Mouse (Mus musculus): ENCODE measurements around the gene Mcm9. TPM values are rescaled to one million over a fixed set of nuclear protein-coding genes. Genes with fewer than 3 reads are reported as not detected.
A peak's percentile ranks its signal among the peaks of the same experiment; 100 is the strongest.

Gene Mcm9
- polyA plus RNA-seq, 2 experiments from 2014 or later, result 5.0 to 5.3 TPM

DNA sequence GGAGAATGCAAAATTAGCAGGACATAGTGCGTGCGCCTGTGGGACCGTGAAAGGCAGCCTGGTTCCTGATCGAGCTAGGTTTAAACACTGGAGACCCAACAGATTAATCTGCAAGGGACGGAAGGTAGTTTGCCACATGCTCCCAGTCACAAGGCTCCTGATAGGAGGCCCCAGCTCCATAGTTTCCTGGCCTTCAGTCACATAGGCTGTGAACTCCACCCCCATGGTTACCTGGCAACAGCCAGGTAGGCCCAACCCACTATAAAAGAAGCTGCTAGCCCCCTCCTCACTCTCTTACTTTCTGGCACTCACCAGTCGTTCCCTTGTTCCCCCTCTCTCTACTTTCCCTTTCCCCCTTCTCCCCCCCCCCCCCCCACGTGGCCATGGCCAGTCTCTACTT, 50.1 kb downstream of the Mcm9 start:
- ATAC-seq, result no peak

DNA sequence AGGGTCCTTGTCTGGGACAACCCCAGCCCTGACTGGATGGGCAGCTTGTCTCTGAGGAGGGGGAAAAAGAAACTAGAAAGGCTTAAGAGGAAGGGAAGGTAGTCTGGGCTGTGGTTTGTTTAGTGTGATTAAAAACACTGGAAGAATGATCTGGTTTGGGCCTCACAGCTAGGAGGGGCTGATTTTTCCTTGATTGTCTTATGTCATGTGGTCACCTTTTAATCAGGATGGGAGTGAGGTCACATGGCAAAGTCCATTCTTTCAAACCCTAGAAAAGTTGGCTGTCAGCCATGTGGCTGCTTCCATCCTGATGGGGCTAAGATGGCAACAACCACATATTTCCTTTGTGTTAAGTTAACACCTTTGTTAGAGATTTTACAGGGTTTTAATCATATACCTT, 61.7 kb downstream of the Mcm9 start:
- no peak for ATAC-seq

DNA sequence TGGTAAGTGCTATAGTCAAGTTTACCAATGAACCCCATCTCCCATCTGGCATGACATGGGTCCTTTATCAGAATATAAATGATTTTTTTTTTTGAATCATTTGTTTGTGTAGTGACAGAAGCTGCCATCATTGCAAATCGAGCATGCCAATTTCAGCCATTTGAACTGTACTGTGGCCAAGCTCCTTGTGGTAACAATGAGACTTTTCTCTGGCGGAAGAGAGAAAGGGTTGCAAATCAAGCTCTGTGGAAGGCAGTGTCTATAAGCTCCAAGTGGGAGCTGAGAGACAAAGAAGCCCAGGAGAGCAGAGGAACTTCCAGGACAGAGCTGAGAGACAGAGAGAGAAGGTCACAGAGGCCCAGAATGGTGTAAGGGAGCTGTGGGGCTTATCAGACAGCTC, 64.7 kb downstream of the Mcm9 start:
- ATAC-seq, result no peak

DNA sequence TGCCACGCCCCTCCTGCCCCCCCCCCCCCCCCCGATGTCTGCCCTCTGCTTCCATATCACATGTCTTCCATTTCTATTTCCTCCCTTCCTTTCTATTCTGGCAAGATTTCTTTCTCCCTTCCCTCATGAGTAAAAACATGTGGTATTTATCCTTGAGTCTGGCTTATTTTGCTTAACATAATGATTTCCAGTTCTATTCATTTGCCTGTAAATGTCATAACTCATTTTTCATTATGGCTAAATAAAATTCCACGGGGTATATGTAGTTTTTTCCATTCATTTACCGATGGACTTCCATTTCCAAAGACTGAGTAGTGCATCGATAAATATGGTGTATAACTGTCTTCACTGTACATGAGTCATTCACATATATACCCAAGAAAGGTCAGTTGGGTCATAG, 68.2 kb downstream of the Mcm9 start:
- ATAC-seq, result no peak

DNA sequence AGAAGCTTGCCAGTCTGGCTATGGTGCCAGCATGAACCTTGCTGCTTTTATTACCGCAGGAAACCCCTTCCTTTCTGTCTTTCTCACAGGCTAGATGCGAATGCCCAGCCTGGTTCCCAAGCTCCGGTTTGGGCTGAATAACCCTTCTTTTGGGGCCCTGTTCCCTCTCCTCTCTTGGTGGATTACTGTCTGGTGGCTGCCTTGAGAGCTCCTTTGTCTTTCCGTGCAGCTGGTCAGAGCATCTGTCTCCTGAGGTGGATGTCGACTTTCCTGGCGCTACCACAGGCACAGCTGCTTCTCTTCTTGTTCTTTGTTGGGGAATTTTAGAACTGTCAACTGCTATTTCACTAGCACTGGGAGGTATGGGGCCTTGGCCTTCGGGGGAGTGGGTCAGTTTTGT, 92.6 kb downstream of the Mcm9 start:
- ATAC-seq, result no peak

DNA sequence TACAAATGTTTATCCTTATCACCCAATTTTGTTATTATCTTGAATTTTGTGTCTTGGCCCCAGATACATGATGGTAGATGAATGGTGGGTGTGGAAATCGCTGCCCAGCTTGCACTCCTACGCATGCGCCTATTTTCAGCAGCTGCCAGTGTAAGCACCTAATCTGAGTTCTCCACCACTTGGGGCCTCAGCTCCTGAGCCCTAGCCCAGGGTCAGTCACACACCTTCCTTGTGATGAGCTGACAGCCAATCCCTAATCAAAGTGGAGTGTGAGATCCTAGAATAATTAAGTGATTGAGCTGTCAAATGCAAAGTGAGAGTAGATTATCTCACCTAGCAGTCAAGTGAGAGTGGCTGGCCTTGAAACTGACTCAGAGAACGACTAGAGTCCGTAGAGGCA, 97.9 kb downstream of the Mcm9 start:
- ATAC-seq, result no peak

DNA sequence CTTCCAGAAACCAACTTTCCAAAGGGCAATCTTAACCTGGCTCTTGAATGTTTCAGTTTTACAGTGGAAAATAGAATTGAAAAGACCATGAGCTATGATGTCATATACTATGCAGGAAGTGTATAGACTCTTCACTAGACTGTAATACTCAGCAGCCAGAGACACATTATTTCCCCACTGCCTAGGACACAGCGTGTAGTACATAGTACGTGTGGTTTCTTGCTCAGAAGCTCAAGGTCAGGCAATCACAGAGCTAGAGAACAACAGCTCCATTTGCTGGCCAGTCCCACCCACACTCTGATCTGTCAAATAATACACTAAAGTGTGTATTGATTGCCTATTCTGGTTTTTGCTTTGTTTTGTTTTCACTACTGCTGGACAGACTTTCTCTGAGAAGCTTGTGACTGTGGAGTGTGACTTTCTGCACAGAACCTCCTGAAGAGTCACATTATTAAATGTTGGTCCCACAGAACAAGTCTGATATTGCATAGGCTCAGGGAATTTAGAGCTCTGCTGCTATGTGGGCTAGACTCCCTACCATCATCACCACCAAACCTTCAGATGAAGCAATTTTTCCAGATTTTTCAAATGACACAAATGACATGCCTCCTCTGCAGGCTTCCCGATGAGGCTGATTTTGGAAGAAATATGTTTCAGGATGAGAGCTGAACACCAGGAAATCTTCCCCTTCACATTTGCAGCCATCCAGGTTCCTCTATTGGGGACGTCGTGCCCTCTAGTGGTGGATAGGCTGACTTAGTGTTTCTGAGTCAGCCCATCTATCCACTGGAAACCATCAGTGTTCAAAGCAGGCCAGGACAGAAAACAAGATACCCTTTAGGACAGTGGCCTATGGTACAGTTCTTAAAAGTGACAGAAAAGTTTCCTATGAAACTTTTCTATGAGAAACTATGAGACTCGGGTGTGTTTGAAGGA, 102.1 kb downstream of the Mcm9 start:
- ATAC-seq, result peak; percentile 48

DNA sequence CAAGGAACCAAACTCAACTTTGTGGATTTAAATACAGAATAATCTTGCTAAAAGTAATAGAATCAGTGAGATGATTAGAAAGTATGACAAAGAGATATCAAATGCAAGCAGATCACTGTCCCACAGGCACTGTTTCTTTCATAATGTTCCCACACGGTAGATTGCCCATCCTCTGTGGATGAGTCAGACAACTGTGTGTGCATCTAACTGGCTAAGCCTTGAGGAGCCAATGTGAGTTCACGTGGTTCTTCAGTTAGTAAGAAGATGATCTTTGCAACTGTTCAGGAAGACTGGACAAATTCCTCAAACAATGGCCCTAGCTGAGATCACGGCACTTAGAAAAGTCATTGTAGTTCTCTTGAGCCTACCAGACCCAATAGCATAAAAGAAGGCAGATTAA, 102.9 kb downstream of the Mcm9 start:
- no peak for ATAC-seq

DNA sequence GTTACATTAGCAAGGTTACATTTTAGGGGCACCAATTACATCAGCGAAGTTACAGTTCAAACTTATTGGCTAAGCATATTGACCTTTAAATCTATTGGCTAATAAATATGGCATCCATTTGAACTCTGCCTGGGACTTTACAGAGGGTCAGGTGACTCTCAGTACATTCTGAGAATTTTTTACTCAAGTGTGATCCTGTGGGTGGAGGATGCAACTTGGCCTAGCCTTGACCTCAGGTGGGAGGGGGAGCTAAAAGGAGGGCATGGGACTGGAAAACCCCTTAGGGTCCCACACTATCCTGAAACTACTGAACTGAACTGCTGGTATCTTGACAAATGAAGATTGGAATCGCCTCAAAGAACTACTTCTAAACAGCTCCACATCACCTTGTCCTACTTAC, 103.9 kb downstream of the Mcm9 start:
- ATAC-seq, result peak; percentile 48

DNA sequence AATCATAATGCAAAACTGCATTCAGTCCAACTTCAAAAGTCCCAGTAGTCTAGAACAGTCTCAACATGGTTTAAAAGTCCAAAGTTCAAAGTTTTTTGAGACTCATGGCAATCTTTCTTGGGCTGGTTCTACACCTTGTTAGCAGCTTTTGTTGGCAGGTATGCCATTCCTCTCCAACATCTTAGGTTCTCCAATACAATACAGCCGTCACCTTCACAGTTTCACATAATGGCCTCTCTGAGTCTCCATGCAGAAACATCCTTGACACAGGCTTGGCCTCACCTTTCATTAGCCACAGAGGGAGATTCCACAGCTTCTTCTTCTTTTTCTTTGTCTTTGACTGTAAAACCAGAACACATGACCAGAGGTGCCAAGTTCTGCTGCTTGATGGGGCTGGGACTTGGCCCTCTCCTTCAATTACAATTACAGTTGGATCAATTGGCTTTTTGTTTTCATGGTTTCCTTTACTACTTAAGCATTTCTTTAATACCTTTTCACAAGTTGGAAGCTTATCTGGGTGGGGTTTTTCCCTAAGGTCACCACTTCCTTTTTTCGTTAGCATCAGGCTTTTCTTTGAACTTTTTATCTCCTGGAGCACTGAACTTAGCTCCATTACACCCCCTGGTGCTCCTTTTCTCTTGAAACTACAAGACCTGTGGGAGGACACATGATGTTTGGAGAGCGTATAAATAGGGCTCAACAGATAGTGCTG, 104.8 kb downstream of the Mcm9 start:
- ATAC-seq, result peak; percentile 69

DNA sequence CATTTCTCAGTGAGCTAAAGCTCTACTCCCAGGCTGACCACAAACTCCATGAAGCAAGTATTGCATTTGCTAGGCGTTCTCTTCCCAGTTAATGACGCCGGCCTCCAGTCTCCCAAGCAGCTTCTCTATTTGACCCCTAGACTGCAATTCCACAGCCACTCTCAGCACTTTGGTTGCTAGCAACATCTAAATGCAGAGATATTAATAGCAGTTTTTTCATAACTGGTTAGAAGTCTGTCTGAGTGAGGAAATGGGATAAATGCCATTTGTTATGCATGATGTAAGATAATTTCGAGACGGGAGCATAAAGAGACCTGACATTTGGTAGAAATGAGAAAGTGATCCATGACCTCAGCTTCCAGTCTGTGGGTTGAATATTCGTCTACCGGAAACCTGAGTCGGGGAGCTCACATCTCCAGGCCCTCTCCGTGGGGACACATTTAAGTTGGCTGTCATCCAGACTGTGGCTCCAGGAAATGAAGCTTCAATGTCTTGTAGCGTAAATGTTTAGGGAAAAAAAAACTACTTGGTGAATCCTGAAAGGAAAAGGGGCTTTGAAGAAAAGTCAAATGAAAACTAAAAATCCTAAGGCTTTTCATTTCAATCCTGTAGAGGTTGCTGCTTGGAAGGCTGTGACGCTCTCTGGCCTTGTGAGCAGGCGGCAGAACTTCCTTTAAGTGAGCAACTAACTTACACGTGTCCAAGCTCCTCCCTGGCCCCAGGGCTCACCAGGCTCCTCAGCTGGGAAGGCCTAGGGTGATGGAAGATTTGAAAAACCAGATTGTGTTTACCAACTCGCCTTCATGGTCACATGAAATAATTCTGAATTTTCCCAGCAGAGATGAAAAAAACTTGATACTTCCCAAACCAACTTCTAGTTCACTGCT, 110.9 kb downstream of the Mcm9 start:
- no peak for ATAC-seq

DNA sequence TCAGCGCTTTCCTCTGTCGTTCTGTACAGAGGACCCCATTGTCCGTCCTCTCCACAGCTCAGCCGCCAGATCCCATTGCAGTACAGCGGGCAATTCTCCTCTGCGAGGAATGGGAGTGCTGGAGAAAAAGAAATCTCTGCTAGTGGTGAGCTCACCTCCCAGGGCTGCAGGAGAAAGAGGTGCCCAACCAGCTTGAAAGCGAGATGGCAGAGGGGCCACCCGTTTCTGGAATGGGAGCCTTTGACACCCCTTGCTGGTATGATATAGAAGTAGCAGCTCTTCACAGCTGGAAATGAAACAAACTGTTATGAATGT, 111.7 kb downstream of the Mcm9 start:
- ATAC-seq, result no peak

DNA sequence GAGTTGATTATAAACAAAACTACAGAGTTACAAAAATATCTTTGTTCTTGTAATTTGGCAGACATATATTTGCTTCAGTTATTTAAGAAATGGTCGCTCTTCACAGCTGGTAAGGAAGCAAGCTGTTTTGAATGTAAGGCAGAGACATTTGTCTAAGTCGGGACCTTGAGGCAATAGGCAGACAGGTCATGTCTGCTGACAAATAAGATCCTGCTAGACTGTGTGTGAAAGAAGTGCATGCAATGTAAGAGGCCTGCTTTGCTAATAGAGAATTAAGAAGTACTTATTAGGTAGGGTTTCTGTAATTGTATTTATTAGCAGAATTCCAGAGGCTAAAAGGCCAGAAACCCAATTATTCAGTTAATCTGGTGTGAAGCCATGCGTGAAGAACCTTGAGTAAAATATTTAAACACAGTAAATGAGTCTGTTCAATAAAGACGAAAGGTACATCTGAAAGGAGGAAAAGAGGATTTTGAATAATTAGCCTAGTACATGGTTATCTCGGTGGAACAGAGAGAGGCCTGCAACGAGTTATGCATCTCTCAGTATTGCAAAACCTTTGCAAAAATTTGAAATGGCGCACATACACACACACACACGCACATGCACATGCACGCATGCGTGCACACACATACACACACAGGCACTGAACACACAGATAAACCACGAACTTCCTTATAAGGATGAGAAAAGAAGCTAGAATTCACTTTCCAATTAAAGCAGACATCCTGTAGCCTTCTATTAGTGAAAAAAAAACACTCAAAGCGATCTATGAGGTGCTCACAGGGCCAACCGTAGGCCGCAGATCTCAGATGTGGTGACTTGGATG, 112.3 kb downstream of the Mcm9 start:
- peak; percentile 68 for ATAC-seq

DNA sequence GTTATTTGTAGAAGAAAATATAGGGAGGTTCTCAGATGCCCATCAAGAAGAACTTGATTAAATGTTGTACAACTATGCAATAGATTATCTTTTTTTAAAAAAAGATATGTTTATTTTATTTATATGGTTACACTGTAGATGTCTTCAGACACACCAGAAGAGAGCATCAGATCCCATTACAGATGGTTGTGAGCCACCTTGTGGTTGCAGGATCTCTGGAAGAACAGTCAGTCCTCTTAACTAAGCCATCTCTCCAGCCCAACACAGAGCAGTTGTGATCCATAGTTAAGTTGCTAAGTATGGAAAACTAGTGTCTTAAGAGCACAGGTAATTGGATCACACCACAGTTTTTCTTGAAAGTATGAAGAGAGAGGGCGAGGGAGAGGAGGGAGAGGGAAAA, 117.7 kb downstream of the Mcm9 start:
- ATAC-seq, result no peak

DNA sequence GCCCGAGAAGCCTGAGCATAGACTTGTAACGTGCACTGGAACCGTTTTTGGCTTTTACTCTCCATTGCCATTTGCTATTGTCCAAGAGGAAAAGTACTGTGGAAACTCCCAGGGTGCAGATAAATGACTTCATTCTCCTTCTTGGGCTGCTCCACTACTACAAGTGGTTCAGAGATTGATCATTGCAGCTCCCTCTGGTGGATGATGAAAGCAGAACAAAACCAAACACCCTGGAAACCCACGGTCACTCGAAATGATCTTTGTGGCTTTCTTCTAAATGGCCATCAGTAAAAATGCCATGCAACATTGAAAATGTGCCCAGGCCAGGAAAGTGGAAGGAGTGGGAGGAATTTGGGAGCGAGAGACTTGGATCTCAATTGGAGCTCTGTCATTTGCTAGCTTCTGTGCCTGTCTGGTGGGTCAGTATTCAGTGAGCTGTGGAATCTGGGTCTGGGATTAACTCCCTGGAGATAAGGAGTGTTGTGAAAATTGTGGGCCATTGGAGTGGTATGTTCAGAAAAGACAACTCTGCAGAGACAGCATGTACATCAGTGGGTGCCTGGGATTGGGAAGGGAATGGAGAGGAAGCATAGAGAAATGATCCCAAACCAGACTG, 121.0 kb downstream of the Mcm9 start:
- peak; percentile 89 for ATAC-seq

DNA sequence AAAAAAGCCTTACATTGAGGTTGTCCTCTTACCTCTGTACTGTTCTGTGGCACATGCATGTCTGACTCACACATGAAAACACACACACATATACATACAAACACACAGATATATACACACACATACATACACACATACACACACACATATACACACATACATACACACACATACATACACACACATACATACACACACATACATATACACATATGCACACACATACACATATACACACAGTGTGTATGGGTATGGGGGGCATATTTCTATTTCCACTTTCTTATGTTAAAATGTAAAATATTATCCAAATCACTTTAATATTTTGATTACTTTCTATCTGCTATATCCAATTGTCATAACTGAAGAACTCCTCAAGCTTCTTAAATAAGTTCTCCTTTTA, 121.6 kb downstream of the Mcm9 start:
- no peak for ATAC-seq

DNA sequence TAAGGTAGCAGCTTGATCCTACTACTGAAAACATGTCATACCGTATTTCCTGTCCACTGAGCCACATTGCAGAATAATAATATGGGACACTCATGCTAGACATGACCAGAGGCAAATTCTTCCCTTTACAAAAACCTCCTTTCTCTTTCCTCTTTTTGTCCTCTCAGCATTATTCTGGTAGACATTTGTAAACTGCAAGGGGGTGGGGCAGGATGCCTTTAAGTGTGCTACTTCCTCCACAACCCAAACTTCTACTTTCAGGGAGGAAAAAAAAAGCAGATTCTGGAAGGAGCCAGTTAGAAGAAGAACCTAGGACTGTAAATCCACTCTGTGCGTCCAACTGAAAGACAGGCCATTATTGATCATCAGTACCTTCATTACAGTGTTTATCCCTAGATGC, 124.7 kb downstream of the Mcm9 start:
- ATAC-seq, result peak; percentile 38

DNA sequence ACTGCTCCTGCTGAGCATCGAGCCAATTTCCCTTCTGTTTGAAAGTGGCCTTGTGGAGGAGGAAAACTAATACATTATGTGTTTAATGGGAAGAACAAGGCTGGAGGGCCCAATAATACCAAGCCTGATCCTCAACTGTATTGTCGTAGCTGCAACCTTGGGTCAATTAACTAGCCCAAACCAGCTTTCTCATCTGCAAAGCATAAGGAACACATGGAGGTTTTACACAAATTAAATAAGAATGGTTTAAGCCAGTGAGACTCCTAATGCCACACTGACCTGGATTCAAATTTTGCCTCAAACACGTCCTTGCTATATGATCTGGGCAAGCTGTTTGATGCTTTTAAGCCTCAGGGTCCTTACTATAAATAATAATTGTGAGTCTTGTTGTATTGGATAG, 125.2 kb downstream of the Mcm9 start:
- no peak for ATAC-seq

DNA sequence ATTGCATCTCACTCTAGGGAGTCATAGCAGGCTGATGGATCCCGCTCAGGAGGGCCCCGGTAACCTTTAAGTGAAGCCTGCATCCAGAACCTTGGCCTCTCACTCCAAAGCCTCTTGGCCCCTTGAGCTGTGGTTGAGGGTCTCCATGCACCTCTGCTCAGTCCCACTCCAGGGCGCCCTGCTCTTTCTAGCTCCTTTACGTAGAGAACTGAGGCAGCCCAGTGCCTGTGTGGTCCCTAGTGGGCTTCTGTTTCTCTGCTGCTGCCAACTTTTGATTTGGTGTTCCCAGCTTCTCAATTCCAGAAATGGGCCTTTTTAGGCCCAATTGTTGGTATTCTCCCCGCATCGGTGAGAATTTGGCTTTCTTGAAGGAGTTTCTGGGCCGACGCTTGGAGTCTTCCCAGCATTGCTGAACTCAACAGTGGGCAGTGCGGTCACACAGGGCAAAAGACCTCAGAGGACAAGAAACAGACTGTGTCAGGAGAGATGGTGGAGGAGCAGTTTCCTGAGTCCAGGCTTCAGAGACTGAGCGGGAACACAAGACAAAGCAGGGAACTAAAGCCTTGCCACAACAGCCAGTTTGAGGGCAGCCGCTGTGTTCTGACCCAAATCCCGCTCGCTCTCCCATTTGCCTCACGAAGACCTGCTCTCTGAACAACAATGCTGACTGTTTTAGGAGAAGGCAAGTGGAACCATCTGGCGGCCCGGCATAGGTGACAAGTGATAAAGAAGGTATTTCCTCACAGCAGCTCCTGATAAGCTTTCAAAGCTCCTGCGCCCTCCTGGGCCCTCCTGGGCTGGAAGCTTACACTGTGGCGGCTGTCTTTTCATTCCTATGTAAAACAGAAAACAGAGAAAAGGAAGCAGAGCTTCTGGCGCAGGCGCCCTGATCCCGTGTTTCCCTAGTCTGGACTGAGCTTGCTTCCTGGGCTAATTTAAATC, 127.1 kb downstream of the Mcm9 start:
- no peak for ATAC-seq

DNA sequence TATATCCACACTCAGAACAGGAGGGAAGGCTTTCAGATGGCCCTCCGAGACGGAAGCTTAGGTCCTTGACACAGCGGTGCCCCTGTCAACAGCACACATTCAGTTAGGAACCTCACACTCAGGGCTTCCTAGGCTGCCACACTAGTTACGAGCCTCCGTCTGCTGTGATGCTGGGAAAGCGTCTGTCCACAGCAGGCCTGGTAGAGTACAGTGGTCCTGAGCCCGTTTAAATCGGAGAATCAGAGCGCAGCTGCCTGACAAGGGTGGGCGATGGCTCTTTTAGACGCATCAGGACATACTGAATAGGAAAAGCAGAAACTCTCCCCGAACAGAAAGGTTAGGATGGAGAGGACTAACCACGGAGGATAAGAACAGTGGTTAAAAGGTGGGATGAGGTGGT, 127.8 kb downstream of the Mcm9 start:
- ATAC-seq, result no peak

DNA sequence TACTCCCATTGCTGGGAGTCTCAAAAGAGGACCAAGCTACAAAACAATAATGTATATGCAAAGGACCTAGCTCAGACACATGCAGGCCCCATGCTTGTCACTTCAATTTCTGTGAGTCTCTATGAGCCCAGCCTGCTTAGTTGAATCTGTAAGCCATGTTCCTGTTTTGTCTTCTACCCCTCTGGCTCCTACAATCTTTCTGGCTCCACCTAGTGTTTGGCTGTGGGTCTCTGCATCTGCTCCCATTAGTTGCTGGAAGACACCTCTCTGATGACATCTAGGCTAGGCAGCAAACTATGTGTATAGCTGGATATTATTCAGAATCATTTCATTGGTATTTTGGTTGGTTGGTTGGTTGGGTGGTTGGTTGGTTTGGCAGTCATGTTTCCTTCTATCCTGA, 130.7 kb downstream of the Mcm9 start:
- peak; percentile 49 for ATAC-seq
